Mouse (Mus musculus) adrenal gland (tissue): ENCODE results near the gene Rnf126.
"Not testable (repeated sequence)": the region's sequence is repeated elsewhere in the genome, so short reads cannot be mapped to it uniquely, and the experiment has no call there.

ENCODE experiments used
- intact Hi-C: fragments of 180-260 bp; cut with DNase I; formaldehyde crosslinking; loops from one replicate; pipeline ENCODE4 v1.15.1; 2025

Gene Rnf126

DNA sequence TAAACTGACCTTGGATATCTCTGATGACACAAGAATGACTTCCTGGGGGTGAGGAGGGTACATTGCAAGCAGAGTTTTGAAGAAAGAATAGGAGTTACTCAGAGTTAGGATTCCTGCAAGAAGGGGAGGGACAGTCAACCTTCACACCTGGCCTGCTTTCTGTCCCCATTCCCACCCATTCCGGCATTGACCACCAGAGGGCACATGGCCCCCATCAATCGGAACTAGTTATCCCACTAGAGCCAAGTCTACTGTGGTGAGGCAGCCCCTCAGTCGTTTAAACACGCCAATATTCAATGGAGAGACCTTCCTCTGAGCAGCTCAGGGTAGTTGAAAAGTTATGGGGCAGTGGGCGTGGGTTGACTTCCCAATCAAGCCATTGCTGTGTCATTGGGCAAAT lies 1.6 kb upstream of the Rnf126 start:
- intact Hi-C loops: no loop called here

DNA sequence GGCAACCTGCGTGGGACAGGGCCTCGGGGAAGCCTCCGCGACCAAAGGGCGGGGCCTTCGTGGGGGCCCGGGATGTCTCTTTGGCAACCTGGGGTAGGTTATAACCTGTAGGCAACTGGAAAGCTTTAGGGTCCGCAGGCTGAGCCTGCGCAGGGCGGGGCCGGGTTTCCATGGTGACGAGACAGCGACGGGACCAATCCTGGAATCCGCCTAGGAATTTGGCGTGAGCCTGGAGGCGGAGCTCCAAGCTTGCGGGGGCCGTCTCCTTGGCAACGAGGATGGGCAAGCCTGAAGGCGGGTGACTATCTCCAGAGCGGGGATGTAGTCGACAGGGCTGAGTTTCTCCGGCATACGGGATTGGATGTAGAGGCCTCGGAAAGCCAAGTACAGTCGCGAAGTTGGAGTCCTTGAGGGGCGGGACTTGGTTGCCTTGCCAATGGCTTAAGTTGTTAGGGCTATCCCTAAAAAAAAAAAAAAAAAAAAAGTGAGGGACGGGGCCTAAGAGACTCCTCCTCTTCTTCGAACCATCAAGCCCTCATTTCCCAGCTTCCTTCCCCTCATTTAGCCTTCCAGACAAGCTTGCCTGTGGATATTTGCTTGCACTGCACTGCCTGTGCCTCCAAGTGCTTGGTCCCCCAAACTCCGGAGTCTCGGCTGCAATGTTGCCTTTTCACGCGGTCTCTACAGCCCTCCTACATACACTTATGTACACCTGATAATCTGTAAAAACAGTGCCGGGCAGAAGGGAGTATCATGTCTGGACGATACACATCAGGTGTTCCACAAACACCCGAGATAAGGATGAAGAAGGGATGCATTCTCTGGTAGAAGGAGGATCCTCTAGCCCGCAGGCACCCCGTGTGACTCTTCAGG lies 856 bp upstream of the Rnf126 start:
- intact Hi-C loops: no loop called here

DNA sequence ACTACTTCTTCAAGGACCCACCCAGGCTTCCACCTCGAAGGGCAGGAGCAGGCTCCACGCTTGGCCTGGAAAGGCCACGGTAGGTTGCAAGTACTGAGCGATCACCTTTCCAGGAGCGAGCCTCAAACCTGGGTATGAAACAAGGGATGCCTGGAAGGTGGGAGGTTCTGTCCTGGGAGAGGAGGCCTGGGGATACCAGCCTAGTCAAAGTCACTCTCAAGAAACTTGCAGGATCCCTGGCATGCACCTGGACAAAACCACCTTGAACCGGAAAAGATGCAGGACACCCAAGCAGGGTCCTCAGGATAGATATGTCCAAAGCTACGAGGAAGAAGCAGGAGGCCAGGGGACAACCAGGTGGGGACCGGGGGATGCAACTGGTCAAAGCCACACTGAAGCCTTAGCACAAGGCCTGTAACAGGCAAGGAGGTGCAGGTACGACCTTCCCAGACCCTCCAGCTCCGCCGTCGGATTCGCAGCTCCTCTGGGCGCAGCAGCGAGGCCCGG lies 698 bp downstream of the Rnf126 start:
- intact Hi-C loops: no loop called here

DNA sequence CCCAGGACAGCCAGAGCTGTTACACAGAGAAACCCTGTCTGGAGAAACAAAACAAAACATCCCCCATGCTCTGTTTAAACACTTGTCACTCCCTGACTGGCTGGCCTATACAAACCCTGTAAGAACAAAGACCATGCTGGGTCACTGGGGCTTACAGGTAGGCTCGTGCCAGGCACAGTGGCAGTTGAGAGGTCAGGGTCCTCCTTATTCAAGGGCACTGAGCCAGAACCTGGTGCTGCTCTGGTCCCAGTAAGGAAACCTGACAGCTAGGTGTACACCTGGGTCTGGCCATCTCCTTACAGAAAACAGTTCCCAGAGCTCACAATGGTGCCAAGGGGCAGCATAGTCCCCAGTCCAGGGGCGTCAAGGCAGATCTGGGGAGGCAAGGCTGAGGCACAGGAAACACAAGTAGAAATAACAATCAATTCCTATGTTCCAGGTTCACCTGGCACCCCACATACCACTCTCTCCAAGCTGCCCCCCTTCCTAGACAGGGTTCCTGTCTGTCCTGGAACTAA lies 1.5 kb downstream of the Rnf126 start:
- intact Hi-C loops: no loop called here

DNA sequence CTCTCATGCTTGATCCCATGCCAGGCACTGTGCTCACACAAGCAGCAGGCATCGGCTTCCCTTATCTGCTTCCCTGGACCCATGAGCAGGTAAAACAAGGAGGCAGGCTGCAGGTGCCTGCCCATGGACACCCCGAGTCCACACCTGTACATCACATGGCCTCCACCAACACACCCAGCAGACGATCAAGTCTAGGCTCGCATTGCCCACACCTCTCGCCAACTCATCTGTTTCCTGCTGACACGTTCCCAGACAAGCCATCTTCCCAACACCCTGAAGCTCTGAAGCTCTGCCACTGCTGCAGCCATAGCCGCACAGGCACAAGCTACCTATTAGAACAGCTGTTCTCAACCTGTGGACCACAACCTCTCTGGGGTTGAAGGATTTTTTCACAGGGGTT lies 2.5 kb downstream of the Rnf126 start:
- intact Hi-C loops: no loop called here

DNA sequence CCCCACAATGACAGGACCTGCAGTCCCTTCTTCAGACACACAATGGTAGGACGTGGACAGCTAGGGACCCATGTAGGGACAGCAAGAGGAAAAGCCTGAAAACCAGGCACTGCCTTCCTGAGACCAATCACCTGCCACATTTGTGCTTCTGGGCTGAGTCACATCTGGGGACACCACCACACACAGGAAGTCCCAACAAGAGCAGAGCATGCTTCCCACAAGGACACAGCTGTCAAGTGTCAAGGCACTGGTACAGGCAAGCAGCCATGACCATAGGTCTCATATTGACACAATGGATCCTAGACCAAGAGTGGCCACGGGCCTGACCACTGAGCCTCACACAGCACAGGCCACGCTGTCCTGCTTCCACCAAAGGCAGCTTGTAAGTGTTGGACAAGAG lies 3.9 kb downstream of the Rnf126 start:
- intact Hi-C loops: no loop called here

DNA sequence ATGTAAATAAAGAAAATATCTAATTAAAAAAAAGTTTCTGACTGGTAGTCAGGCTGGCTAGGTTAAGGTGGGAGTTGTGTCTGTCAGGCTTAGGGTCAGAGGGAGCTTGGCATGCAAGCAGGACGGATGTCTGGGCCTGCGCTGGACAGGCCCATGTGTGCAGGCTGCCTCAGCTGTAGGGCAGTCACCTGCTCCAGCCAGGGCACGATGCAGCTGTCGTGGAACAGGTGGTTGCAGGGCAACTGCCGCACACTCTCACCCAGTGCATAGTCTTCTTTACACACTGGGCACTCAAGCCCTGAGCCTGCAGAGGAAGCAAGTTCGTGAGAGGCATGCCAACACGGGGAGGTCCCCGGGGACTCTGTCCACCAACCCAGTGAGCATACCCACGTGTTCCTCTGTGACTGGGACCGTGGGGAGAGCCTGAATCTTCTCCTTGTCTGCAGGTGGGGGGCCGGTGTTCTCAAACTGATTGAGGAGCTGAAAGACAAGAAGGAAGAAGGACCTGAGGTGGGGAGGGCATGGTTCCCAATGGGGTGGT lies 6.1 kb downstream of the Rnf126 start:
- intact Hi-C loops: no loop called here

DNA sequence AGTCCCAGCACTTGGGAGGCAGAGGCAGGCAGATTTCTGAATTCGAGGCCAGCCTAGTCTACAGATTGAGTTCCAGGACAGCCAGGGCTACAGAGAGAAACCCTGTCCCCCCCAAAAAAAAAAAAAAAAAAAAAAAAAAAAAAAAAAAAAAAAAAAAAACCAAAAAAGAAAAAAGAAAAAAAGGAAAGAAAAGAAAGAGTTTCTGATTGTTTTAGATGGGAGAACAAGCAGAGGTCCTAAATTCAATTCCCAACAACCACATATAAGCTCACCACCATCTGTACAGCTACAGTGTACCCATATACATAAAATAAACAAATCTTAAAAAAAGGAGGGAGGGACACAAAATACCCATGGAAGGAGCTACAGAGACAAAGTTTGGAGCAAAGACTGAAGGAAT lies 7.1 kb downstream of the Rnf126 start:
- intact Hi-C loops: not testable (repeated sequence)

DNA sequence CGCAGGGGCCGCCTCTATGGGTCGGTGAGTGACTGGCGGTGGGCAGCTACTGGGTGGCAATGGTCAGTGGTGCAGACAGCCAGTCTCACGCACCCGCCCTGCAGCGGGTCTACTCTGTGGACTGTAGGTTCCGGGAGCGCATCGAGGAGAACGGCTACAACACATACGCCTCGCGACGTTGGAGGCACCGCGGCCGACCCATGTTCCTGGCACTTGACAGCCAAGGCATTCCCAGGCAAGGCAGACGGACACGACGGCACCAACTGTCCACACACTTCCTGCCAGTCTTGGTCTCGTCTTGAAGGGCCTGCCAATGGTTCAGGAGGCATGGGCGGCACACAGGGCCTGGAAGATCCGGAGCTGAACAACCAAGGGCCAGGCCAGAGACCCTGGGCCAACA lies 10.1 kb downstream of the Rnf126 start:
- intact Hi-C loops: no loop called here

DNA sequence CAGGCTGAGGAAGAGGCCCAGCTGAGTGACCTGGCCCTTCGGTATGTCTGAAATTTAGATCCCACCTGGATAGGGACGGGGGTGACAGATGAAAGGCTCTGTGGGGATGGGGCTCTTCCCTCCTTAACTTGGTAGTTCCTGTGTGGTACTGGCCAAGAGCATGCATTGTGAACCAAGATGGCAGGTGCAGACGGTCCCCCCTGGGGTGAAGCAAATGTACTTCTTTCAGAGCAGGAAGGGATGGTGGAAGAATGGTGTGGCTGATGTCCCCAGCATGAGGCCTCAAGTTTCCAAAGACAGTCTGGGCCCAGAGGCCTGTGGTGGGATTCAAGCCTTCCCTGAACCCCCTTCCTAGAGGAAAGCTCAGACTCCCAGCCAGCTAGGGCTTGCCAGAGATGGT lies 10.9 kb downstream of the Rnf126 start:
- intact Hi-C loops: no loop called here

DNA sequence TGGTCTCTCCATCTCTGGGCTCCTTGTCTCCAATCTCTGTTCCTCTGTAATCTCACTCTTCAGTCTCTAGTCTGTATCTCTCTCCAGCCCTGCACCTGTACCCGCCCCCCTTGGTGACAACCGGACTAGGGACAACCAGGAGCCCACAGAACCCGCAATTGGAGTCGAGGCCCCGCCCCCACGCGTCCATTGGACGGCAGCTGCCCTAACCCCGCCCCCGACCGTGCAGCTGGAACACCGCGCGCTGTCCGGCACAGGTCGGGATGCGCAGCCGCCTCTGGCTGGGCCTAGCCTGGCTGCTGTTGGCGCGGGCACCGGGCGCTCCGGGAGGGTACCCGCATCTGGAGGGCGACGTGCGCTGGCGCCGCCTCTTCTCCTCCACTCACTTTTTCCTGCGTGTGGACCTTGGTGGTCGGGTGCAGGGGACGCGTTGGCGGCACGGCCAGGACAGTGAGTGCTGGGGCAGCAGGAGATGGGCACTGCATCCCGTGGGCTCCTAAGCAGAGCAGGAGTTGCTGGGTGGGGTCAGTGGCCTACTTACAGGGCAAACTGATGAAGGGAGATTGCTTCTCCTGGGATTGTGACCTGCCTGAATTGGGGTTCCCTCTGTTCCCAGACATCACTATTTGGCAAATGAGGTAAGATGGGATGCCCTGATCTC lies 11.8 kb downstream of the Rnf126 start, which contains the start of gene Fgf22:
Gene Fgf22 (plus strand): TSS at position 221 of the 661 bp plus-strand sequence.
- intact Hi-C loops: no loop called here

DNA sequence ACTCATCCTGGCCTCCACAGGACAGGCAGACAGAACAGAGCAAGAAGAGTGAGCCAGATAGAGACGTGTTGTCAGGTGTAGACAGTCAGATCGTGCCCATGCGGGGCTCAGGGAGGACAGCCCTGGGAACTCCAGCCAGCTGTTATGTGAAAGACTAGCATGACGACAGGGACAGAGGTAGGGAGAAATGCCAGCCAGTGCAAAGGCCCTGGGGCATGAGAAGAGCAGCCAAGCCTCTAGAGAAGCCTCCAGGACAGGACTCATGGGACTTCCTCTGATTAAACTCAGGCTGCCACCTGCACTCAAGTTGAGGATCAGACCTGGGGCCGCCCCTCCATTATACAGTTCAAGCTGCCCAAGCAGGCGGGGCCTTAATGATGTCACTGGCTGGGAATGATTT lies 18.3 kb downstream of the Rnf126 start:
- intact Hi-C loops: no loop called here

DNA sequence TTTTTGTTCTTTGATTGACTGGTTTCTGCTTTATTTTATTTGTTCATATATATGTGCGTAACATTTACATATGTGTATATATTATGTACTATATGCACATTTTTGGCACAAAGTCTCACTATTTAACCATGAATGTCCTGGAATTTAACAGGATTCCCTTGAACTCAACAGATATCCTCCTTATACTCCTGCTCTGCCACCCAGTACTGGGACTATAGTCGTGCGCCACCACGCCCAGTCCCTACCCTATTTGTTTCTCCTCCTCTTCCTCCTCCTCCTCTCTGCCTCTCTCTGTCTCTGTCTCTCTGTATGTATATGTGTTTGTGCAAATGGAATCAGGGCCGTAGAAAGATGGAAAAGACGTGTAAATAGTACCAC lies 20.0 kb downstream of the Rnf126 start:
- intact Hi-C loops: no loop called here

DNA sequence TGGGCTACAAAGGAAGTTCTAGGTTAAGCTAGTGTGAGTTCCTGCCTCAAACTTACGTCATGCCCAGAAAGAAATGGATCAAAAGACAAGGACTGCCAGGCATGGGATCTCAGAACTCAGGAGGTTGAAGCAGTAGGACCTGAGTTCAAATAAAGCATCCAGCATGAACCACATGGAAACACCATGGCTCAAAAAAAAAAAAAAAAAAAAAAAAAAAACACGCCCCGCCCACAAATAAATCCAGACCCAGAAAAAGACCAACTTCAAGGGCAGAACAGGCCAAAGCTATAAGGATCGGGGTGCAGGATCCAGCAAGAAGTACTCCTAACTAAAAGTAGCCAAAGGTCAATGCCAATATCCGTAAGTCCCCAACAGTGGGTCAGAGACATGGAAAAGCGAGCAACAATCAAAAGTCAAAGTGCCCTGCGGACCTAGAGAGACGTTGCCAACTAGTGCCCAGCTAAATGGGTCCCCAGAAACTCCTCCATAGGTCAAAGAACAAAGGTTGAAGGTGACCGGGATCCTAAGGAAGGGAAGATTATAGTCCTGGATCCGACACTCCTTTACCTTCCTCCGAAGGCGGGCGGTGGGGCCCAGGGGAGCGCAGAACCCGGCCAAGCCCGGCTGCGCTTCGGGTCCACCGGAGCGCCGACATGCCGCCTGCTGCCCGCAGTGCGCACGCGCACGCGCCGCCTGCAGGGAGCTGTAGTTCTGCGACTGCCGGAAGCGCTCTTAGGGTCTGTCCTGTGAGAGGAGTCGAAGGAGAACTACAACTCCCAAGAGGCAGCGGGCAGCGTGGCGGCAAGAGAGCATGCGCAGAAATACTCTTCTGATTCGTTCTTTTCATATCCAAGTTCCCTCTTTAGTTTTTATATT lies 20.6 kb downstream of the Rnf126 start, which contains the start of gene Polrmt:
Gene Polrmt (minus strand): TSS at position 684 of the 876 bp plus-strand sequence.
- intact Hi-C loops: no loop called here

DNA sequence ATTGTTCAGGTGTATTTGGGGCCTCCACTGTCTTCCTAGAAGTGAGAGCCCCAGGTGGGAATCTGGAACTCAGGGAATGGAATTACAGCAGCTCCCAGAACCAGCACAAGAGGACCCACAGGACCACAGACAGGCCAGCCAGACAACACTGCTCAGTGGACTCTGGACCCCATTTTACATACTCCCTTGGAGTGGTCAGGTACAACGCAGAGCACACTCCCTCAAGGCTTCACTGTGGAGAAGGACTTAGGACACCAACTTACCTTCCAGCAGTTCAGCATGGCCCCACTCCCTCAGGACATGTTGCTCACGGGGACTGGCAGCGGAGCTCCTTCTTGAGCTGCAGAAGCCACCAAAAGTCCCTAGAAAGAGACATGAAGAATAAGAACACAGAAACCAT lies 21.3 kb downstream of the Rnf126 start:
- intact Hi-C loops: no loop called here

DNA sequence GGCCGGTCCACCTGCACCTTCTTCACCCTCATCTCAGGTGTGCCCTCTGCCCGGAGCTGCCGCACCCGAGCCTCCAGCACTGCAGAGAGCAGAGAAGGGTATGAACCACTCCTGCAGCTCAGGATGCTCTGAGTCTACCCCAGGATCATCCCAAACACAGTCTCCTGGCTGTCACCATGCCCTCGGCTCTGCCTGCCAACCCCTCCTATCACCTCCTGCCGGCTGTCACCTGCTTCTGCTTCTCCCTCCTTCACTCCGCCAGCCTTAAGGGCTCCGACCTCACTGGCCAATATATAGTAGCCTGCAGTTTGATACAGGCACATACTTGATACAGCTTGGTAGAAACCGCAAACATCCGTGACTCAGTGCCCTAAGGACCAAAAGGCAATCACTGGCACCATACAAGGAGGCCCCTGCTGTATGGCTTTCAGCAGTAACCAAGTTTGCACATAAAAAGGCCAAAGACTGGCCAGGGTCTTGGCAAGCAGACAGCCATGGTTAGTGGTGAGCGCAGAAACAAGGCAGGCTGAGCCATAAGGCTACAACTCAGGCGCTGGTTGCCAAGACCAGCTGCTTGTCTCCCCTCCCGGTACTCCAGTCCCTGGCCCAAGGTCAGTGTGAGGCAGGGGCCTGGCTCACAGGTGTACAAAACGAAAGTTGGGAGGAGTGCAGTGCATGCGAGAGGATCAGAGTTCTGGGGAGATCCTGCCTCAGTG lies 22.9 kb downstream of the Rnf126 start:
- intact Hi-C loops: no loop called here

DNA sequence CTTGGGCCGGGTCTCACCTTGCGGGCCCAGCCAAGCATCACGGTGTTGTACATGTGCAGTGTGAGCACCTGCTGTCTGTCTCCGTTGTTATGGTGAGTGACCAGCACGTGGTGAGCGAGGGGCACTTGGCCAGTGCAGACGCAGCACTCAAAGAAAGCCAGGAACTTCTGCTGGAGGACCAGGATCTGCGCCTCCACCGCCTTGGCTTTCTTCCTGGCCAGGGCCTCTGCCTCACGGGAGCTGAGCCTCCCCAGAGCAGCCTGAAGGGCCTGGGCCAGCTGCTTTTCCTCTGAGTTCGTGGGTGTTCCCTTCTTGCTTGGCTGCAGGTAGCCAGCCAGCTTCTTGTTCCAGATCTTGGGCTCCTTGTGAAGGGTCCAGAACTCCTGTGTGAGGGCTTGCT lies 23.6 kb downstream of the Rnf126 start:
- intact Hi-C loops: no loop called here

DNA sequence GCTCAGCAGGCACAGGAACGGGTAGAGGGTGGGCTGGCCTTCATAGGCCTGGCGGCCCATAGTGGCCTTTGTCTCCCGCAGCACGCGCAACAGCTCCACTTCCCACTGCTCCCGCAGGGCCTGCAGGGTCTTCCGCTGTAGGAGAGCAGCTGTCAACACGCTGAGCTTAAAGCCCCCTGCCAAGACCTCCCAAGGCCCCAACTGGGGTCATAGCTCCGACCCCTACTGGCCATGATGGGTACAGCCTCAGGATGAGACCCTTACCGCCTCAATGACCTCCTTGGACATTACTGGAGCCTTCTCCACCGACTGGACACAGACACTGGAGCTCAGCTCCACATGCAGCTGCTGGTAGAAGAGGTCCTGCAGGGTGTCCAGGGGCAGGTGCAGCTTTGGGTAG lies 25.9 kb downstream of the Rnf126 start:
- intact Hi-C loops: no loop called here

DNA sequence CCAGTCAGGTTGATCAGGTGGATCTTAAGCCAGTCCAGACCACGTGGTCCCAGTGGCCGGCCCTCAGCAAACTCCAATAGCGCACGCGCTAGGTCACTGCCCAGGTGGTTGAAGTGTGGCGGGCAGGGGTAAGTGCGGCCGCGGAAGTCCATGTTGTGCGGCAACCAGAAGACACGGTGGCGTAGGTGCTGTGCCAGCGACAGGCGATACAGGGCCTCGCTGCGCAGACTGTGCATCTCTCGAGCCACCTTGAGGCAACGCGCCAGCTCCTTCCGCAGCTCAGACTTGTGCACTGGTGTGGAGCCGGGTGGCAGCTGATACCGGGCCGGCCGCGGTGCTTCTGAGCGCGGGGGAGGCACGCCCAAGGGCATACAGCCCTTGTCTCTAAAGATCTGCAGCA lies 27.5 kb downstream of the Rnf126 start:
- intact Hi-C loops: no loop called here

DNA sequence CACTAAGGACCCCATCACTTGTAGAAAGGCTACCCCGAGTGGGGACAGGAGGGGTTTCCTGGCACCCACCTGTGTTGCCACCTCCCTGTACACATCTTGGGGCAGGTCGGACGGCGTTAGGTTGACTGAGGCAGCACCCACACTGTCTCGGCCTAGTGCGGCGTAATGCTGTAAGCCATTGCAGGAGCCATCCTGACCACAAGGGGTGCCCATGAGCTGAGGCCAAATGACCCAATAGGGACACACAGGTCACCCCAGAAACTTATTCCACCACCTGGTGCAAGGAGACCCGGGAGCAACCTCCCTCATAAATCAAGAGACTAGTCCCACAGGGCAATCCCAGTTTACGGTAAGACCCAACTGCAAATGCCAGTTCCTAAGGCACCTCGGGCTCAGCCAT lies 28.5 kb downstream of the Rnf126 start:
- intact Hi-C loops: no loop called here
